Mouse (Mus musculus): Measurements from ENCODE around the gene Rapgef4. TPM values are rescaled to one million over a fixed set of nuclear protein-coding genes. Genes with fewer than 3 reads are reported as not detected.

The Rapgef4 gene
- polyA plus RNA-seq, 1 experiment: 11.4 TPM

GRCm38 (mm10) chr2:72000102-72000501 lies 19.1 kb downstream of the Rapgef4 start:
- no peak for DNase-seq
- 77% methylated on average over 2 of the region's 2 CpGs for WGBS
- no peak for TF ChIP-seq POLR2A (IDR thresholded peaks at IDR 0.05; ENCODE audit: borderline replicate concordance, extremely low read depth, low read depth, low read length)
- TF ChIP-seq CTCF (IDR thresholded peaks at IDR 0.05; ENCODE audit: insufficient read depth, low read length): no peak
- no peak overlapping the region for H3K4me3 ChIP-seq (replicated peaks; ENCODE audit: extremely low read depth, low read depth, low read length)
- H3K4me1 ChIP-seq (ENCODE audit: control insufficient read depth, insufficient read depth, low read length): no peaks in the 10 kb centered on the region

- WGBS: 62% methylated on average over 5 of the region's 5 CpGs
- TF ChIP-seq POLR2A (IDR thresholded peaks at IDR 0.05; ENCODE audit: borderline replicate concordance, extremely low read depth, low read depth, low read length): no peak
- no peak for TF ChIP-seq CTCF (IDR thresholded peaks at IDR 0.05; ENCODE audit: insufficient read depth, low read length)
- no peaks in the 10 kb centered on the region for H3K4me1 ChIP-seq (ENCODE audit: control insufficient read depth, insufficient read depth, low read length)
- no peak for DNase-seq
- no peak overlapping the region for H3K4me3 ChIP-seq (replicated peaks; ENCODE audit: extremely low read depth, low read depth, low read length)
Measured at GRCm38 (mm10) chr2:72002843-72003370, 21.9 kb downstream of the Rapgef4 start.

- Histone ChIP-seq H3K4me1 (ENCODE audit: control insufficient read depth, insufficient read depth, low read length) (no peaks in the 10 kb centered on the region), H3K4me3 (replicated peaks; ENCODE audit: extremely low read depth, low read depth, low read length) (no peak overlapping the region)
- no peak for TF ChIP-seq POLR2A (IDR thresholded peaks at IDR 0.05; ENCODE audit: borderline replicate concordance, extremely low read depth, low read depth, low read length)
- TF ChIP-seq CTCF (IDR thresholded peaks at IDR 0.05; ENCODE audit: insufficient read depth, low read length): no peak
- WGBS: 81% methylated on average over 13 of the region's 13 CpGs
- no peak for DNase-seq
Measured at GRCm38 (mm10) chr2:72003756-72004525, 22.9 kb downstream of the Rapgef4 start.

GRCm38 (mm10) chr2:72005051-72005450 lies 24.0 kb downstream of the Rapgef4 start:
- no peaks in the 10 kb centered on the region for H3K4me1 ChIP-seq (ENCODE audit: control insufficient read depth, insufficient read depth, low read length)
- DNase-seq: no peak
- H3K4me3 ChIP-seq (replicated peaks; ENCODE audit: extremely low read depth, low read depth, low read length): no peak overlapping the region
- TF ChIP-seq POLR2A (IDR thresholded peaks at IDR 0.05; ENCODE audit: borderline replicate concordance, extremely low read depth, low read depth, low read length) (no peak), CTCF (IDR thresholded peaks at IDR 0.05; ENCODE audit: insufficient read depth, low read length) (no peak)
- WGBS: 89% methylated on average over 16 of the region's 16 CpGs

- 54% methylated on average over 3 of the region's 3 CpGs for WGBS
- no peak for DNase-seq
- no peak overlapping the region for H3K4me3 ChIP-seq (replicated peaks; ENCODE audit: extremely low read depth, low read depth, low read length)
- TF ChIP-seq CTCF (IDR thresholded peaks at IDR 0.05; ENCODE audit: insufficient read depth, low read length) (no peak), POLR2A (IDR thresholded peaks at IDR 0.05; ENCODE audit: borderline replicate concordance, extremely low read depth, low read depth, low read length) (no peak)
- H3K4me1 ChIP-seq (ENCODE audit: control insufficient read depth, insufficient read depth, low read length): no peaks in the 10 kb centered on the region
Measured at GRCm38 (mm10) chr2:72009446-72010218, 28.6 kb downstream of the Rapgef4 start.

GRCm38 (mm10) chr2:72015366-72015765 lies 34.3 kb downstream of the Rapgef4 start:
- DNase-seq: no peak
- H3K4me1 ChIP-seq (ENCODE audit: control insufficient read depth, insufficient read depth, low read length): no peaks in the 10 kb centered on the region
- WGBS: 80% methylated on average over 8 of the region's 8 CpGs
- TF ChIP-seq POLR2A (IDR thresholded peaks at IDR 0.05; ENCODE audit: borderline replicate concordance, extremely low read depth, low read depth, low read length) (no peak), CTCF (IDR thresholded peaks at IDR 0.05; ENCODE audit: insufficient read depth, low read length) (no peak)
- H3K4me3 ChIP-seq (replicated peaks; ENCODE audit: extremely low read depth, low read depth, low read length): no peak overlapping the region

GRCm38 (mm10) chr2:72016013-72016412 lies 35.0 kb downstream of the Rapgef4 start:
- no peak for DNase-seq
- Histone ChIP-seq H3K4me1 (ENCODE audit: control insufficient read depth, insufficient read depth, low read length) (no peaks in the 10 kb centered on the region), H3K4me3 (replicated peaks; ENCODE audit: extremely low read depth, low read depth, low read length) (no peak overlapping the region)
- 28% methylated on average over 5 of the region's 5 CpGs for WGBS
- TF ChIP-seq POLR2A (IDR thresholded peaks at IDR 0.05; ENCODE audit: borderline replicate concordance, extremely low read depth, low read depth, low read length) (no peak), CTCF (IDR thresholded peaks at IDR 0.05; ENCODE audit: insufficient read depth, low read length) (no peak)

GRCm38 (mm10) chr2:72017168-72017567 lies 36.1 kb downstream of the Rapgef4 start:
- Histone ChIP-seq H3K4me3 (replicated peaks; ENCODE audit: extremely low read depth, low read depth, low read length) (no peak overlapping the region), H3K4me1 (ENCODE audit: control insufficient read depth, insufficient read depth, low read length) (no peaks in the 10 kb centered on the region)
- no peak for TF ChIP-seq CTCF (IDR thresholded peaks at IDR 0.05; ENCODE audit: insufficient read depth, low read length)
- no peak for TF ChIP-seq POLR2A (IDR thresholded peaks at IDR 0.05; ENCODE audit: borderline replicate concordance, extremely low read depth, low read depth, low read length)
- no peak for DNase-seq
- 86% methylated on average over 2 of the region's 2 CpGs for whole genome bisulfite sequencing

GRCm38 (mm10) chr2:72018736-72019135 lies 37.7 kb downstream of the Rapgef4 start:
- 92% methylated on average over 1 of the region's 1 CpGs for WGBS
- TF ChIP-seq POLR2A (IDR thresholded peaks at IDR 0.05; ENCODE audit: borderline replicate concordance, extremely low read depth, low read depth, low read length): no peak
- TF ChIP-seq CTCF (IDR thresholded peaks at IDR 0.05; ENCODE audit: insufficient read depth, low read length): no peak
- Histone ChIP-seq H3K4me1 (ENCODE audit: control insufficient read depth, insufficient read depth, low read length) (no peaks in the 10 kb centered on the region), H3K4me3 (replicated peaks; ENCODE audit: extremely low read depth, low read depth, low read length) (no peak overlapping the region)
- no peak for DNase-seq
